Mouse (Mus musculus) forebrain, embryonic 16.5 days (tissue): ENCODE data around the gene Ppp1r14c. TPM values are rescaled to one million over a fixed set of nuclear protein-coding genes. Genes with fewer than 3 reads are reported as not detected.
"Not testable (repeated sequence)": the region's sequence is repeated elsewhere in the genome, so short reads cannot be mapped to it uniquely, and the experiment has no call there.

Experiments used
- ATAC-seq: fragments of 200-750 bp; cut with Nextera tagmentation; 2 replicates; pipeline ENCODE4 v1.8.0; 2017; ENCODE audit warnings: mild to moderate bottlenecking, moderate library complexity
- H3K27ac ChIP-seq: fragments of 300-500 bp; sonication (generic); 2 replicates; pipeline ENCODE4 v1.5.1; 2014; ENCODE audit warnings: low read length, control low read depth
- H3K27me3 ChIP-seq: fragments of 300-500 bp; sonication (generic); replicated peaks from 2 replicates; pipeline ENCODE4 v1.6.1; 2014; ENCODE audit warnings: low read length; ENCODE audit not compliant: control insufficient read depth, insufficient read depth
- H3K36me3 ChIP-seq: fragments of 300-500 bp; sonication (generic); 2 replicates; pipeline ENCODE4 v1.6.1; 2014; ENCODE audit not compliant: control insufficient read depth, insufficient read depth
- H3K4me1 ChIP-seq: fragments of 300-500 bp; sonication (generic); replicated peaks from 2 replicates; pipeline ENCODE4 v1.6.1; 2014; ENCODE audit warnings: low read length; ENCODE audit not compliant: control insufficient read depth, insufficient read depth
- H3K4me2 ChIP-seq: fragments of 300-500 bp; sonication (generic); 2 replicates; pipeline ENCODE4 v1.6.1; 2014; ENCODE audit warnings: mild to moderate bottlenecking, low read length, control low read depth
- H3K4me3 ChIP-seq: fragments of 300-500 bp; sonication (generic); replicated peaks from 2 replicates; pipeline ENCODE4 v1.5.1; 2014; ENCODE audit warnings: mild to moderate bottlenecking, low read length, control low read depth
- H3K9ac ChIP-seq: fragments of 300-500 bp; sonication (generic); replicated peaks from 2 replicates; pipeline ENCODE4 v1.6.1; 2014; ENCODE audit warnings: low read depth, low read length, control low read depth
- H3K9me3 ChIP-seq: fragments of 300-500 bp; sonication (generic); 2 replicates; pipeline ENCODE4 v1.6.1; 2016; ENCODE audit warnings: low read length; ENCODE audit not compliant: control insufficient read depth
- WGBS: fragments of 180-500 bp; shearing (Covaris S2); extraction: QIAGEN DNeasy Blood & Tissue Kit; methylation state at CpG from one replicate; pipeline ENCODE4 v1.1.7; 2014; 5-methylcytosine and 5-hydroxymethylcytosine counted together
- polyA plus RNA-seq: library from polyadenylated mRNA; unstranded; fragments of >200 nt; fragmentation: Nextera tagmentation; extraction: Ambion mirVana; gene quantifications from 2 replicates; pipeline ENCODE4 v1.2.1, GENCODE M21; 2015

Gene Ppp1r14c
- polyA plus RNA-seq, 1 experiment from 2014 or later = 56.5 TPM

DNA sequence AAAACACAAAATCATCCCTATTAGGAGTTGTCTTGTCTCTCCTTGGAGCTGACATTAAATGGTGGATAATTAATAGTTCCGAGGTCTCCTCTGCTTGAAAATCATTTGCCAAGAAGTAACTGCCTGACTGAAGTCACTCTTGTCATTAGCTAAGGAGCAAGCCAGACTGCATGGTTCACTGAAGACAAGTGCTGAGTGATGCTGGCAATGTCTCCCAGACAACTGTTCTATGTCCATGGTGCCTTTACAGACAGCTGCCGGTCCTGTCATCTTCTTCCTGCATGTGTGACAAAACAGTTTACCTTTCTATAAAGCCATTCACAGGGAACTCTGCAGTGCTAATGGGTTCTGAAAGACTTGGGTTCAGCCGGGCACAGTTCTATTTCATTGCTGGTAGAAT is 124.2 kb downstream of the Ppp1r14c start:
- Histone ChIP-seq H3K9ac (no peak overlapping the region), H3K27me3 (no peaks in the 10 kb centered on the region), H3K27ac (no peak overlapping the region), H3K4me1 (no peaks in the 10 kb centered on the region), H3K4me3 (no peak overlapping the region), H3K9me3 (no peaks in the 10 kb centered on the region), H3K4me2 (no peak overlapping the region), H3K36me3 (no peaks in the 10 kb centered on the region)
- WGBS = 65% methylated on average over 3 of the region's 3 CpGs
- ATAC-seq = no peak

GRCm38 (mm10) chr10:3496791-3497190 is 130.9 kb downstream of the Ppp1r14c start:
- H3K9me3 ChIP-seq = no peaks in the 10 kb centered on the region
- H3K27ac ChIP-seq = no peak overlapping the region
- WGBS = 49% methylated on average over 2 of the region's 2 CpGs
- H3K36me3 ChIP-seq = no peaks in the 10 kb centered on the region
- peaks cover 6% of the 10 kb centered on the region; the same call in 1 of the 2 replicates for H3K4me1 ChIP-seq
- peak; percentile 58 for ATAC-seq
- no peaks in the 10 kb centered on the region for H3K27me3 ChIP-seq
- H3K4me2 ChIP-seq = no peak overlapping the region
- no peak overlapping the region for H3K4me3 ChIP-seq
- no peak overlapping the region for H3K9ac ChIP-seq

DNA sequence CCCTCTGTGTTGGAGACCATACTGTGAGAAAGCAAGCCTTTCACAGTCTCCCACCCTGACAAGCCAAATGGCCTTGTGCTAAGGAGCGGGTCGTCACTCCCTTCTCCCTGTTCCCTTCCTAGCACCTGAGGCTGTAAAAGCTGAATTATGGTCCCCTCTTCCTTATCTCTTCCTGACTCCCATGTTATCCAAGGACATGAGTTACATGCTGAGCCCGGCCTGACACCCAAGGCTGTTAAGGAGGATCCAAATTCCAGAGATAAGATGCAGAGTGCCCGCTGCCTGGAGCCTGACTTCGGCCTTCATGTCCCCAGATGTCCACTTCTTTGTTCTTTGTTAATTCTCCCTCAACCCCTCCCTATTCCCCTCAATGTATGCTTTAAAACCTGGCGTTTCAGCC is 135.0 kb downstream of the Ppp1r14c start:
- not testable (repeated sequence) for H3K9me3 ChIP-seq, H3K27ac ChIP-seq, H3K9ac ChIP-seq, H3K36me3 ChIP-seq, H3K4me1 ChIP-seq, H3K4me3 ChIP-seq, H3K27me3 ChIP-seq, ATAC-seq, H3K4me2 ChIP-seq
- 95% methylated on average over 6 of the region's 6 CpGs for WGBS

- 31% methylated on average over 8 of the region's 8 CpGs for WGBS
Measured at GRCm38 (mm10) chr10:3507484-3508221, 141.8 kb downstream of the Ppp1r14c start.

DNA sequence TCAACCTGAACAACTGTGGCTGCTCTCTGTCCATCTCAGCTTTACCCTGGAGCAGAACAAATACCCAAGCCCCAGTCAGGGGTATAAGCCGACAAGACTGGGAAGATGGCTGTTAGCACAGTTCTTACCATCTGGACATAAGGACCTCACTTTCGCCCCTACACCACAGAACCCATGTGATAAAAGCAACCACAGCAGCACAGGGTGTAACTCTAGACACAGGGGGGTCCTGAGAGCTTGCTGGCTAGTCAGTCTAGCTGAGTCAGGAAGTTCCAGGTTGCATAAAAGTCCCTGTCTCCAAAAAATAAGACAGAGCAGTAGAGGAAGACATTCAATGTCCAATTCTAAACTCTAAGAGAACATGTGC is 142.3 kb downstream of the Ppp1r14c start:
- H3K4me1 ChIP-seq = peaks cover 19% of the 10 kb centered on the region
- H3K27ac ChIP-seq = no peak overlapping the region
- no peaks in the 10 kb centered on the region for H3K27me3 ChIP-seq
- no peak overlapping the region for H3K4me2 ChIP-seq
- H3K36me3 ChIP-seq = no peaks in the 10 kb centered on the region
- no peak overlapping the region for H3K9ac ChIP-seq
- WGBS = 72% methylated on average over 2 of the region's 2 CpGs
- peak; percentile 9; the same call in 1 of the 2 replicates for ATAC-seq
- no peak overlapping the region for H3K4me3 ChIP-seq
- no peaks in the 10 kb centered on the region for H3K9me3 ChIP-seq

More at GRCm38 (mm10) chr10:3507484-3508221, 141.8 kb downstream of the Ppp1r14c start:
- no peak overlapping the region for H3K27ac ChIP-seq
- H3K4me1 ChIP-seq = peaks cover 19% of the 10 kb centered on the region
- no peaks in the 10 kb centered on the region for H3K27me3 ChIP-seq
- peak; percentile 81 for ATAC-seq
- no peak overlapping the region for H3K4me3 ChIP-seq
- H3K4me2 ChIP-seq = no peak overlapping the region
- no peaks in the 10 kb centered on the region for H3K9me3 ChIP-seq
- no peaks in the 10 kb centered on the region for H3K36me3 ChIP-seq
- H3K9ac ChIP-seq = no peak overlapping the region

GRCm38 (mm10) chr10:3508746-3509145 is 142.9 kb downstream of the Ppp1r14c start:
- no peak overlapping the region for H3K4me2 ChIP-seq
- 59% methylated on average over 2 of the region's 2 CpGs for WGBS
- no peak overlapping the region for H3K9ac ChIP-seq
- H3K4me1 ChIP-seq = peaks cover 19% of the 10 kb centered on the region
- H3K4me3 ChIP-seq = no peak overlapping the region
- no peak for ATAC-seq
- H3K27me3 ChIP-seq = no peaks in the 10 kb centered on the region
- H3K27ac ChIP-seq = no peak overlapping the region
- H3K9me3 ChIP-seq = no peaks in the 10 kb centered on the region
- no peaks in the 10 kb centered on the region for H3K36me3 ChIP-seq

DNA sequence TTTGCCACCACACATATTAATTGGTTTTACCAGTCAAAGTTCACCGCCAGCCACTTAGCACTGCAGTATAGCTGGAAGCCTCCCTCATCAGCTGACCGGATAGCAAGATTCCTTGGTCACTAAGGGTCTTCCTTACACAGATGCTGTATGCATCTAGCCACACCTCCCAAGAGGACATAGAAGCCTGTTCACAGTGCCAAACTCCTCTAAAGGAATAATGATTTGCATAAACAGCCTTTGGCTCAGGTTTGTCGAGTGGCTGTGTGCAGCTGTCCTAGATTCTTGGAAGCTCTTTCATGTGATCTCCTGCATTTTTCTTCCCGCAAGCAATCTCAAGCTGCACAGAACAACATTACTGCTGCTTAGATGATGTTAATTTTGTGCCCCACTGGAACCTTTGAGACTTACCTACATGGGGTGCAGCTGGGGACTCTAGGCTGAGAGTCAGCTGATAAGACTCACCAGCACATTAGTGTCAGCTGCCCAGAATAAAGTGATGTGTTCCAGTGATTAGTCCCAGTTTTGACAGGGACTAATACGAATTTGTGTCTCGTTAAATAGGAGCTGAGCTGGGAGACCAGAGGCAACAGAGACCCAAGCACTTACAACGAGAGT is 143.9 kb downstream of the Ppp1r14c start:
- Histone ChIP-seq H3K9ac (no peak overlapping the region), H3K9me3 (no peaks in the 10 kb centered on the region), H3K4me2 (no peak overlapping the region), H3K27ac (no peak overlapping the region), H3K36me3 (no peaks in the 10 kb centered on the region), H3K4me1 (peaks cover 21% of the 10 kb centered on the region), H3K27me3 (no peaks in the 10 kb centered on the region), H3K4me3 (no peak overlapping the region)
- ATAC-seq = no peak
- WGBS = 41% methylated on average over 7 of the region's 7 CpGs

DNA sequence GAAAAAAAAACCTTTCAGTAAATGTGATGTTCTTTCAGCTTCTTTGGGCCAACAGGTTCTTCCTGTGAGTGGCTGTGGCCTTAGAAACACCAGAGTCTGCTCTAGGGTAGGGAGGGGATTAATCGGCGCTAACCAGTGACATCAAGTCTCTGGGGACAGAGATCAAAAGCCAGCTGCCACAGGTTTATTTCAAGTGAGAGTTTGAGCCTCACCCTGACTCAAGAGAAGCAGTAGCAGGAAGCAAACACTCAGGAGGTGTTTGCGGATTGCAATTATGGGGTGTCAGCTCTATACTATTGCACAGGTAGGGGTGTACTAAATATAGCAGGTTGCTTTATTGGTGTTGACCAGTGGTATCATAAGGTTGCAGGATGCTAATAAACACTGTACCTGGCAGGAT is 144.6 kb downstream of the Ppp1r14c start:
- no peak for ATAC-seq
- WGBS = 81% methylated on average over 3 of the region's 3 CpGs
- Histone ChIP-seq H3K27ac (no peak overlapping the region), H3K4me3 (no peak overlapping the region), H3K4me1 (peaks cover 22% of the 10 kb centered on the region), H3K36me3 (no peaks in the 10 kb centered on the region), H3K27me3 (no peaks in the 10 kb centered on the region), H3K9ac (no peak overlapping the region), H3K4me2 (no peak overlapping the region), H3K9me3 (no peaks in the 10 kb centered on the region)

DNA sequence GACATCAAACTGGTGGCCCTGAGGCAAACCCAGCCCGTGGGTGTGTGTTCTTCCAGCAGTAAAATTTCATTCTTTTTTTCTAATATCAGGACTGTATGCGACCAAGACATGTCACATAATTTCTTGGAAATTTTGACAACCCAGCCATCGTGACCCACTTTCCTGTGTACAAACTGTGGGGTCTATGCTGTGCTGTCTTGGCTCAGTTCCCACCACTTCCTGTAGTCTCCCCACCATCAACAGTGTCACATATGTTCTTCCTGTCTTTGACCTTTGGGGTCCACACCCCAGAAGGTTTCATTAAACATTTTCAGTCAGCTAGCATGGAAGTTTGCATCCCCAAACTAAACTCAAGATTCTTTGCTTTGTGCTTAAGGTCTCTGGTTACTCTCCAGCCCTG is 145.5 kb downstream of the Ppp1r14c start:
- 77% methylated on average over 3 of the region's 3 CpGs for WGBS
- no peaks in the 10 kb centered on the region for H3K9me3 ChIP-seq
- no peak overlapping the region for H3K4me2 ChIP-seq
- H3K9ac ChIP-seq = no peak overlapping the region
- H3K4me1 ChIP-seq = peaks cover 19% of the 10 kb centered on the region
- no peak overlapping the region for H3K27ac ChIP-seq
- H3K27me3 ChIP-seq = no peaks in the 10 kb centered on the region
- no peak overlapping the region for H3K4me3 ChIP-seq
- no peak for ATAC-seq
- no peaks in the 10 kb centered on the region for H3K36me3 ChIP-seq
